Mouse (Mus musculus) forebrain, embryonic 14.5 days (tissue): Measurements from ENCODE around the gene Nexmif. TPM values are rescaled to one million over a fixed set of nuclear protein-coding genes. Genes with fewer than 3 reads are reported as not detected.
A peak's percentile ranks its signal among the peaks of the same experiment; 100 is the strongest.

Source experiments
- ATAC-seq: fragments of 200-750 bp; cut with Nextera tagmentation; 2 replicates; pipeline ENCODE4 v1.8.0; 2017; ENCODE audit warnings: mild to moderate bottlenecking, moderate library complexity
- DNase-seq: peaks from one replicate; pipeline ENCODE4 v3.0.0-alpha.2; 2015; ENCODE audit warnings: low spot score
- H3K27ac ChIP-seq: fragments of 300-500 bp; sonication (generic); 2 replicates; pipeline ENCODE4 v1.5.1; 2014; ENCODE audit warnings: low read depth, mild to moderate bottlenecking, control low read depth, low read length, moderate library complexity
- H3K27me3 ChIP-seq: fragments of 300-500 bp; sonication (generic); replicated peaks from 2 replicates; pipeline ENCODE4 v1.6.1; 2014; ENCODE audit warnings: low read length, control low read depth, mixed read lengths; ENCODE audit not compliant: control insufficient read depth, insufficient read depth
- H3K36me3 ChIP-seq: fragments of 300-500 bp; sonication (generic); 2 replicates; pipeline ENCODE4 v1.6.1; 2014; ENCODE audit warnings: low read length, control low read depth; ENCODE audit not compliant: control insufficient read depth, insufficient read depth
- H3K4me1 ChIP-seq: fragments of 300-500 bp; sonication (generic); 2 replicates; pipeline ENCODE4 v1.6.1; 2014; ENCODE audit warnings: antibody characterized with exemption, low read length, control low read depth; ENCODE audit not compliant: control insufficient read depth, insufficient read depth
- H3K4me2 ChIP-seq: fragments of 300-500 bp; sonication (generic); 2 replicates; pipeline ENCODE4 v1.6.1; 2014; ENCODE audit warnings: mild to moderate bottlenecking, control low read depth, low read length
- H3K4me3 ChIP-seq: fragments of 300-500 bp; sonication (generic); 2 replicates; pipeline ENCODE4 v1.5.1; 2014; ENCODE audit warnings: low read depth, low read length, control low read depth
- H3K9ac ChIP-seq: fragments of 300-500 bp; sonication (generic); 2 replicates; pipeline ENCODE4 v1.6.1; 2014; ENCODE audit warnings: mild to moderate bottlenecking, low read length, control low read depth, moderate library complexity
- H3K9me3 ChIP-seq: fragments of 300-500 bp; sonication (generic); replicated peaks from 2 replicates; pipeline ENCODE4 v1.6.1; 2016; ENCODE audit warnings: low read length, control low read depth, mixed read lengths; ENCODE audit not compliant: control insufficient read depth
- WGBS: fragments of 180-500 bp; shearing (Covaris S2); extraction: QIAGEN DNeasy Blood & Tissue Kit; methylation state at CpG from one replicate; pipeline ENCODE4 v1.1.7; 2014; 5-methylcytosine and 5-hydroxymethylcytosine counted together
- polyA plus RNA-seq: library from polyadenylated mRNA; unstranded; fragments of >200 nt; fragmentation: Nextera tagmentation; extraction: Ambion mirVana; gene quantifications from 2 replicates; pipeline ENCODE4 v1.2.1, GENCODE M21; 2014

The Nexmif gene
- 9.7 and 13.6 TPM in 2 replicates for polyA plus RNA-seq

- ATAC-seq (peak; percentile 87), DNase-seq (peak; percentile 70)
- peak within 1 kb of the TSS; percentile 92 for H3K27ac ChIP-seq
- H3K4me2 ChIP-seq, result peak within 1 kb of the TSS; percentile 57
- H3K9me3 ChIP-seq, result no peaks in the 10 kb centered on the region
- peak within 1 kb of the TSS; percentile 73 for H3K9ac ChIP-seq
- H3K27me3 ChIP-seq, result 0 out of 2 replicates have a peak, but pooled peaks cover 5% of the 10 kb centered on the region
- no peaks in the 10 kb centered on the region for H3K36me3 ChIP-seq
- WGBS, result 29% methylated on average over 55 of the region's 70 CpGs
- H3K4me1 ChIP-seq, result no peaks in the 10 kb centered on the region; the same call in 1 of the 2 replicates
- H3K4me3 ChIP-seq, result peak within 1 kb of the TSS; percentile 49
Observed at GRCm38 (mm10) chrX:104200736-104201591, at the start of gene Nexmif. Gene Nexmif, minus strand, starts transcription at chrX:104201185.

GRCm38 (mm10) chrX:104208701-104209100 lies 7.7 kb upstream of the Nexmif start:
- Histone ChIP-seq H3K27ac (no peak overlapping the region), H3K4me3 (no peak overlapping the region), H3K9me3 (no peaks in the 10 kb centered on the region), H3K9ac (no peak overlapping the region), H3K4me1 (no peaks in the 10 kb centered on the region), H3K27me3 (no peaks in the 10 kb centered on the region), H3K36me3 (no peaks in the 10 kb centered on the region), H3K4me2 (no peak overlapping the region)
- ATAC-seq (no peak), DNase-seq (no peak)
- 81% methylated on average over 2 of the region's 2 CpGs for WGBS

- no peaks in the 10 kb centered on the region; the same call in 1 of the 2 replicates for H3K4me1 ChIP-seq
- H3K36me3 ChIP-seq, result no peaks in the 10 kb centered on the region
- DNase-seq (no peak), ATAC-seq (peak; percentile 37; the same call in 1 of the 2 replicates)
- peak overlapping the region; percentile 73 for H3K9ac ChIP-seq
- H3K4me3 ChIP-seq, result peak overlapping the region; percentile 49
- H3K27me3 ChIP-seq, result 0 out of 2 replicates have a peak, but pooled peaks cover 5% of the 10 kb centered on the region
- peak overlapping the region; percentile 57 for H3K4me2 ChIP-seq
- peak overlapping the region; percentile 92 for H3K27ac ChIP-seq
- no peaks in the 10 kb centered on the region for H3K9me3 ChIP-seq
- 36% methylated on average over 21 of the region's 21 CpGs for WGBS
Observed at GRCm38 (mm10) chrX:104201592-104202139, 681 bp upstream of the Nexmif start.

- DNase-seq (no peak), ATAC-seq (peak; percentile 68)
- Histone ChIP-seq H3K9ac (peak overlapping the region; percentile 73), H3K9me3 (no peaks in the 10 kb centered on the region), H3K4me1 (no peaks in the 10 kb centered on the region; the same call in 1 of the 2 replicates), H3K4me2 (peak overlapping the region; percentile 57), H3K27me3 (0 out of 2 replicates have a peak, but pooled peaks cover 5% of the 10 kb centered on the region), H3K4me3 (peak overlapping the region; percentile 49), H3K27ac (peak overlapping the region; percentile 92), H3K36me3 (no peaks in the 10 kb centered on the region)
- 33% methylated on average over 13 of the region's 37 CpGs for WGBS
Observed at GRCm38 (mm10) chrX:104200388-104200735, 623 bp downstream of the Nexmif start.

- WGBS, result 37% methylated on average over 64 of the region's 100 CpGs
- Histone ChIP-seq H3K9ac (peak overlapping the region; percentile 73), H3K4me1 (no peaks in the 10 kb centered on the region; the same call in 1 of the 2 replicates), H3K4me3 (peak overlapping the region; percentile 49), H3K4me2 (peak overlapping the region; percentile 57), H3K36me3 (no peaks in the 10 kb centered on the region), H3K9me3 (no peaks in the 10 kb centered on the region), H3K27ac (peak overlapping the region; percentile 92), H3K27me3 (0 out of 2 replicates have a peak, but pooled peaks cover 5% of the 10 kb centered on the region)
- ATAC-seq (peak; percentile 54), DNase-seq (peak; percentile 44)
Observed at GRCm38 (mm10) chrX:104199611-104200387, 1.2 kb downstream of the Nexmif start.

- 0 out of 2 replicates have a peak, but pooled peaks cover 5% of the 10 kb centered on the region for H3K27me3 ChIP-seq
- peak overlapping the region; percentile 57 for H3K4me2 ChIP-seq
- DNase-seq, result peak; percentile 1
- ATAC-seq, result no peak
- peak overlapping the region; percentile 49 for H3K4me3 ChIP-seq
- 53% methylated on average over 5 of the region's 5 CpGs for WGBS
- H3K36me3 ChIP-seq, result no peaks in the 10 kb centered on the region
- peak overlapping the region; percentile 73; the same call in 1 of the 2 replicates for H3K9ac ChIP-seq
- H3K4me1 ChIP-seq, result no peaks in the 10 kb centered on the region; the same call in 1 of the 2 replicates
- H3K27ac ChIP-seq, result no peak overlapping the region
- H3K9me3 ChIP-seq, result no peaks in the 10 kb centered on the region
Observed at GRCm38 (mm10) chrX:104199070-104199469, 1.9 kb downstream of the Nexmif start.

- Histone ChIP-seq H3K27me3 (0 out of 2 replicates have a peak, but pooled peaks cover 5% of the 10 kb centered on the region), H3K9me3 (no peaks in the 10 kb centered on the region), H3K4me1 (no peaks in the 10 kb centered on the region; the same call in 1 of the 2 replicates), H3K36me3 (no peaks in the 10 kb centered on the region), H3K9ac (no peak overlapping the region), H3K4me2 (no peak overlapping the region), H3K4me3 (no peak overlapping the region), H3K27ac (no peak overlapping the region)
- no peak for ATAC-seq
- 51% methylated on average over 5 of the region's 5 CpGs for WGBS
- DNase-seq, result no peak
Observed at GRCm38 (mm10) chrX:104196561-104196960, 4.4 kb downstream of the Nexmif start.

GRCm38 (mm10) chrX:104179257-104179656 lies 21.7 kb downstream of the Nexmif start:
- H3K36me3 ChIP-seq, result no peaks in the 10 kb centered on the region
- no peak overlapping the region for H3K27ac ChIP-seq
- no peaks in the 10 kb centered on the region for H3K9me3 ChIP-seq
- ATAC-seq, result no peak
- 28% methylated on average over 2 of the region's 2 CpGs for WGBS
- H3K9ac ChIP-seq, result no peak overlapping the region
- H3K4me2 ChIP-seq, result no peak overlapping the region
- no peak overlapping the region for H3K4me3 ChIP-seq
- peak; percentile 53 for DNase-seq
- H3K27me3 ChIP-seq, result no peaks in the 10 kb centered on the region
- no peaks in the 10 kb centered on the region for H3K4me1 ChIP-seq
